Mouse (Mus musculus): ENCODE data around the gene Mylk.

- TF ChIP-seq POLR2A (IDR thresholded peaks at IDR 0.05; ENCODE audit: borderline replicate concordance, low read depth, low read length) (no peak), CTCF (IDR thresholded peaks at IDR 0.05; ENCODE audit: low read depth, low read length) (no peak)
Measured at GRCm38 (mm10) chr16:34768436-34768835, 23.4 kb downstream of the Mylk start.
